Mouse (Mus musculus) heart, adult 8-10 months (tissue): ENCODE data around the gene Adam19. TPM values are rescaled to one million over a fixed set of nuclear protein-coding genes. Genes with fewer than 3 reads are reported as not detected.
A peak's percentile ranks its signal among the peaks of the same experiment; 100 is the strongest.

Source experiments
- DNase-seq: peaks from one replicate; pipeline ENCODE4 v3.0.0; 2022; ENCODE audit warnings: low spot score
- total RNA-seq, 4 experiments: library from RNA; stranded (reverse); gene quantifications; 2 replicates each; pipeline ENCODE4 v1.2.4; 2022

Gene Adam19
- total RNA-seq, 4 experiments from 2014 or later, result 17.7 to 42.4 (median 24.0) TPM

- DNase-seq, result no peak
These were observed 41.3 kb downstream of the Adam19 start for GRCm38 (mm10) chr11:46097062-46097461.

DNA sequence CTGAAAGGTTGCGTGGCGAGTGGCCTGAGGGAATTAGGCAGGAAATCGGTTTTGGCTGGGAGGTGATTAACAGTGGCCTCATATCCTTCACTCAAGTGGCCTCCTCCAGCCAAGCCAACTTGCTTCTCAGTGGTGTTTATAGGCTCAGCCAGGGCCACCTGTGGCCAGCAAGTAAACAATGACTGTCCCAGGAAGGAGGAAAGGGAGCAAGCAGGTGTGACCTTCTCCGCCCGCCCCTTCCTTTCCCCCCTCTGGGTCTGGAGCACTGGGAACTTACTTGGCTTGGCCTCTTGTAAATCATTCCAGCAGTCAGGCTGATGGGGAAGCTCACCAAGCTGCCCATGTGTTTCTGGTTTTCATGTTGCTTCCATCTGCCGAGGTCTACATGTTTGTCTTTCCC is 46.3 kb downstream of the Adam19 start:
- peak; percentile 59 for DNase-seq

- DNase-seq, result no peak
These were observed 51.3 kb downstream of the Adam19 start for GRCm38 (mm10) chr11:46107046-46107445.

DNA sequence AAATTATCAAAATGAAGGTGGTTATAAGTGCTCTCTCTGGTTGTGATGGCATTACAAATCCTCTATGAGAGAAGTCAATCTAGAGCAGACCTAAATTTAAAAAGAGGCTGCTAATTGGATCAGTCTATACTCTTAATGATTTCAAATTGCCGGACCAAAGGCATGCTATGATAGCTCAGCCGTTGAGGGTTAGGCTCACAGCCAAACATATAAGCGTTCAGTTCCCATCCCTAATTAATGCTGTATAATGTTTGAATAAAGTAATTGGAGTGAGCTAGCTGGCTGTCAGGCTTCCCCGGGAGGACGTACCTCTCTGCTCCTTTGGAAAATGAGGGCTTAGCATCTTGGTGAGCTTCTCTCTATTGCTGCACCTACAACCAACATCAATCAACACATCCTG is 53.4 kb downstream of the Adam19 start:
- no peak for DNase-seq

- peak; percentile 68 for DNase-seq
These were observed 54.6 kb downstream of the Adam19 start for GRCm38 (mm10) chr11:46110156-46110944.

GRCm38 (mm10) chr11:46110945-46111287 is 55.1 kb downstream of the Adam19 start:
- DNase-seq, result no peak

DNA sequence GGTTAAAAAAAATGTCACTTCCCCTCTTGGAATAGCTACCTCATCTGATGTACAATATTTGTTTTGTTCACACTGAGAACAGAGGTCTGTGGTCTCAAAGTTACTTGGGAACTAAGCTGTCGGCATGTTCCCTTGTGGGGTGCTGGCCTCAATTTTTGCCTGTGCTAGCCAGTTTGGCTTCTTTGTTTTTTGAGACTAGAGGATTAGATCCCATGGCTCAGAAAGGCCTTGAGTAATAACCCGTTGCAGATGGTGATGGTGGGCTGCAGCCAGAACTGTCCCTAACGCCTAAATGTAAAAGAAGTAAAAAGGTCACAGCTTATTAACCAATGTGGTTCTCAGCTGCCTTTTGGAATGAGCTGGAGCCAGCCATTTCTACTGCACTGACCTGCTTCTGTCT is 57.4 kb downstream of the Adam19 start:
- DNase-seq, result peak; percentile 61

DNA sequence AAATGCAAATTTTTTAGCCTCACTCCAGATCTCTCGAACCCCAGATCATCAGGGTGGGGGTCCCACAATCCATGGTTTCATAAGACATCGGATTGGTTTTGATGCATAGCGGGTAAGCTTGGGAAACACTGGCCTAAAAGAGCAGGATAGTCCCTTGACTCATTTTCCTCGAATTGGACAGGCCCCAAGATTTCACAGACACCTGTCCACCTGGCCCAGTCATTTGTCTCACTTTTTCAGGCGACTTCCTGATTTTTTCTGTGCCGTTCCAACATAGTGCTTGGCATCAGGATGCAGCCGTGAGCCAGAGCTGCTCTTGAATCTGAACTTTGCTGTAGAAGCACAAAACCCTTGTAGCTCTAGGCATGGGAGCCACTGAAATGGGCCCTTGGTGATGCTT is 58.4 kb downstream of the Adam19 start:
- no peak for DNase-seq

DNA sequence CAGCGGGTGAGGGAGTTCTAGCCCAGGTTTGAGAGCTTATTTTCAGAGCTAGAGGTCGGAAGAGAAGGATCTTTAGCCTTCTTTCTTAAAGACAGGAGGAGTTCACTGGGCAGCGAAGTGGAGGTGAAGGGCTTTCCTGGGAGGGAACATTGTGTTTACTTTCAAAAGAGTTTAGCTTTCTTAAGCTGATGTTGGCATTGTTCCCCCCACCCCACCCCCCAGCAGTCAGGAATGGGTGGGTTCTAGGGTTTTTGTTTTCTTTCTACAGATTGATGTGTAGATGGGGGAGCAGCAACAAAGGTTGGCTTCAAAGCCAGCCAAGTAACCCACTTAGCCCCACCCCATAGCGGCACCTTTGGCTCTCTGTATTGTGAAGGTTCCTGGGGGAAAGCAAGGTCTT is 59.2 kb downstream of the Adam19 start:
- no peak for DNase-seq

DNA sequence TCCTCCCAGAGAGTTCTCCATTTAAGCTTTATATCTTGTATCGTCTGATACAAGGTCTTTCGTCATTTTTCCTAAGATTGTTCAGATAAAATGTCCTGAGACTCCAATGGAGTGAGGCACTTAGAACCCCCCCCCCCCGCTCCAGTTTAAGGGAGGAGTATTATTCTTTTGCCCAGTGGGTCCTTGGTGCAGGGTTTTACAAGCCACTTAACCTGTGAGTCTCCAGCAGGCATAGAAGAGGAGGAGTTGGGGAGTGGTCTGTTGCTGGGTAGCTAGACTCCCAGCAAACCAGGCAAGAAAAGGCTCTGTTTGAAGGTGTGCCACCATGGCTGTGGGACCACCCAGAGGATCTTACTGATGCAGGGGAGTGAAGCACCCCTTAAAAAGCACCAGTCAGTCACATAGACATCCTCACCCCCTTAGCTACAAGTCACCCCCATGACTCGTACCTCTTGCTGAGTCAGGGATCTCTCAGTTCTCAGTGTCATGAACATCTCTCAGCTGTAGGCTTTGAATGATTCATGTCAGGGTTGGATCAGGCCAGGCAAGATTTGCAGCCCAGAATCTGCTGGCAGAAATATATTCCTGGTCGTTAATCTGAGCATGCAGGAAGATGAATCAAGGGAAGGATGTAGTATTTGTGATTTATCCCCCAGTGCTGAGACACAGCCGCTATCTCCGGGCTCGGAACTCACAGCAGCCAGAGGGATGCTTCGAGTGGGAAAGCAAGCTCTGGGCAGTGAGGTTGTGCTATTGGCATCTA is 59.8 kb downstream of the Adam19 start:
- DNase-seq, result no peak

- DNase-seq, result no peak
These were observed 60.7 kb downstream of the Adam19 start for GRCm38 (mm10) chr11:46116510-46116909.

DNA sequence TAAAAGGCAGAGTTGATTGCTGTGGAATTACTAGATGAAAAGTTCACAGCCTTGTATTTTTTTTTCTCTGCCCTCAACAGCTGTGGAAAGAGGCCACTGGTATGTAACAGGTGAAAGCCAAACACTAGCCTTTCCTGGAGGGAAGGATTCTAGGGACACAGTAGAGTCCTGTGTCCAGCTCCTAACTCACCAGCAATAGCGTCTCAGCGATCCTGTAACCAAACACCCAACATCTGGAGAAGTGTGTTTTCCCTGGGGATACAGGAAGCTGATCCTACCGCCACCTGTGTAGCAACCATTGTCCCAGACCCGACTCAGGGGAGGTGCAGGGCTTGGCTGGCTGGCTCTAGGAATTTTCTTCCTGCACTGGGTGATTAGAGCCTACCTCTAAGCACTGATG is 63.8 kb downstream of the Adam19 start:
- peak; percentile 58 for DNase-seq

- DNase-seq, result peak; percentile 40
These were observed 64.3 kb downstream of the Adam19 start for GRCm38 (mm10) chr11:46120084-46120483.

GRCm38 (mm10) chr11:46121666-46122065 is 65.9 kb downstream of the Adam19 start:
- no peak for DNase-seq

DNA sequence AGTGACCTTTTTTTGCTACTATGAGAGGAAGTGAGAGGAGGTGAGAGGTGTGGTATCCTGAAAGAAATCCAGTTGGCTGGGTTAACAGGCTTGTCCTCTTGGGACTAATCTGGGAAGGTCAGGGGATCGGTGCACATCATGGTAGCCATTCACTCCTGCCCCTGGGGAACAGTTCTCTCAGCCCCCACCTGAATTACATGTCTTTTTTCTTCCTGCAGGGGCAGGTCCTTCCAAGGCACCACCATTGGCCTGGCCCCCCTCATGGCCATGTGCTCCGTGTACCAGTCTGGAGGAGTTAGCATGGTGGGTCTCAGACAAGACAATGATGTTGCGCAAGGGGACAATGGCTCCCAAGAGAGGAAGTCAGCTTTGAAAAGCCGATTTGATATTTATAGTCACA is 67.1 kb downstream of the Adam19 start:
- peak; percentile 59 for DNase-seq

DNA sequence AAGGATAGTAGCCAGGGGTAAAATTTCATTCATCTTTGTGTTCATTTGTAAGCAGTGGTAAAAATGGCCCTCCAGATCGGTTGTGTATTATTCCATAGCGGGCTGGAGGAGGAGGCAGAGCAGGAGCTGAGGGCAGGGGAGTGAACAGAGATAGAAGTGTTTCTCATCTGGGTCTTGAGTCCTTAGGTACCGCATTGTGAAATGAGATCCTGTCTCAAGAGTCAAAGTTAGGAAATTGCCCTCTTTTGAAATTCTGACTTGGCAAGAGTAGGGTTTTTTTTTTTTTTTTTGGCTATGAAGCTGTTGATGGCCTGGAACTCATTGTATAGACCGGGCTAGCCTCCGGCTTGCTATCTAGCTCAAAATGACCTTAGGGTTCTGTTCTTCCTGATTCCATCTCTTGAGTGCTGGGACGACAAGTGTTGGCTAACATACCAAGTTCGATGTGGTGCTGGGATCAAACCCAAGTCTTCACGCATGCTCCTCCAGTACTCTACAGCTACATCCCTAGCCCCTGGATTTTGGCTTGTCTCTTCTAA is 67.6 kb downstream of the Adam19 start:
- no peak for DNase-seq

- DNase-seq, result no peak
These were observed 69.5 kb downstream of the Adam19 start for GRCm38 (mm10) chr11:46125093-46125834.

GRCm38 (mm10) chr11:46125835-46126229 is 70.0 kb downstream of the Adam19 start:
- no peak for DNase-seq

- no peak for DNase-seq
These were observed 70.5 kb downstream of the Adam19 start for GRCm38 (mm10) chr11:46126317-46126716.

GRCm38 (mm10) chr11:46126827-46127410 is 71.1 kb downstream of the Adam19 start:
- DNase-seq, result no peak

DNA sequence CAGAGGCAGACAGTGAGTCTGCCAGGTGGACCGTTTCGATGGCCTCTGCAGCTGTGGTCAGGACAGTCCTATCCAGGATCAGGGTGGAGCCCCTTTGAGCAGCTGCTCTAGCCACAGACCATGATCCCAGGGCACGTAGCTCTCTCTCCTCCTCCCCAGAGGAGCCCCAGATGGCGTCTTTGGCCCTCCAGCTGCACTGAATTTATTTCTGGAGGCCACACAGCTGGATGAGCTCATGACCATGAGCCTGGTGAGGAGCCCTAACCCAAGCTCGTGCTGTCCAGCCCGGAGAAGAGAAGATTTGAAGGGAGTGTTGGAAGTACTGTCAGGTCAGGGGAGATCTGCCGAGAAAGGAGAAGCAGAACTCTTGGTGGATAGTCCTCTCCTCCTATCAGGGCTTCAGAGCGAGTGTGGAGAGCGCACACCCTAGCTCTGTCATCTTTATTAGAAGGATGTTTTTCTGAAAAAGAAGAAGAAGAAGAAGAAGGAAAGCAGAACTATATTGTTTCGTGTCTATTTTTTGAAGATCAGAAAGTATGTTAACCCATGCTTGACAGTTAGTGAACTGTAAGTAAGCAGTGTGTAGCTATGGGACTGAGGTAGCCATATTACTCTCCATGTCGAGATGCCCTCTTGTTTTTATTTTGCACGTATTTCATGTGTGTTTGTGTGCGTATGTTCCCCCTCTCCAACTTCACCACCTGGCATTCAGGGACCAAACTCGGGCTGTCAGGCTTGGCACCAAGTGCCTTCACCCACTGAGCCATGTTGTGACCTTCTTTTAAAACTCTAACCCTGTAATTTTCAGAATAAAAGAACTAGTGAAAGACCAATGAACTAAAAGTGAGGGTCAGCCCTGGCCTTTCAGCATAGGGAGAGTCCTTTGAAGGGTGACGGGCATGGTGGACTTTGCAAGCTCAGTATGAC is 72.1 kb downstream of the Adam19 start:
- DNase-seq, result peak; percentile 80
